ENCODE assay signal across 8 mouse cellular contexts in genomic region chr9:20727601-20728113, GRCm38 (mm10). TPM values are rescaled to one million over a fixed set of nuclear protein-coding genes. Genes with fewer than 3 reads are reported as not detected.
DNase-seq lines count a peak whose midpoint lies in the region; ATAC-seq and TF ChIP-seq lines count a peak whose summit lies in the region.

No protein-coding gene starts in this region.

- WGBS in forebrain, embryonic 13.5 days, result under 1% methylated on average over 43 of the region's 46 CpGs
- WGBS in hindbrain, embryonic 12.5 days, result under 1% methylated on average over 39 of the region's 46 CpGs
- WGBS in limb, embryonic 14.5 days, result under 1% methylated on average over 46 of the region's 46 CpGs
- under 1% methylated on average over 46 of the region's 46 CpGs for WGBS in midbrain, embryonic 14.5 days

- H3K4me1 ChIP-seq in forebrain, embryonic 13.5 days, result peaks cover 30% of the 10 kb centered on the region
- H3K4me1 ChIP-seq in hindbrain, embryonic 12.5 days, result peaks cover 28% of the 10 kb centered on the region
- peaks cover 9% of the 10 kb centered on the region; the same call in 1 of the 2 replicates for H3K4me1 ChIP-seq in limb, embryonic 14.5 days (ENCODE audit: control insufficient read depth, insufficient read depth, low read length)
- peaks cover 19% of the 10 kb centered on the region for H3K4me1 ChIP-seq in midbrain, embryonic 14.5 days (ENCODE audit: control insufficient read depth, insufficient read depth, low read length)

- no peaks in the 10 kb centered on the region for H3K9me3 ChIP-seq in forebrain, embryonic 13.5 days (replicated peaks)
- no peaks in the 10 kb centered on the region for H3K9me3 ChIP-seq in hindbrain, embryonic 12.5 days (replicated peaks)
- H3K9me3 ChIP-seq in limb, embryonic 14.5 days (ENCODE audit: control insufficient read depth, low read length), result no peaks in the 10 kb centered on the region
- no peaks in the 10 kb centered on the region for H3K9me3 ChIP-seq in midbrain, embryonic 14.5 days (ENCODE audit: control insufficient read depth, low read length)

- TF ChIP-seq POLR2A in limb, embryonic 14.5 days (IDR thresholded peaks at IDR 0.05; ENCODE audit: borderline replicate concordance, extremely low read depth, insufficient read depth, insufficient read length), result no peak

- DNase-seq in heart, adult 18-20 months, result peak; percentile 31 to 50
- DNase-seq in heart, adult 9 months (ENCODE audit: low spot score in 2 of 2), result no peak
- peak; percentile 62 for DNase-seq in ZHBTc4 (ENCODE audit: low read depth, low spot score)
- peak; percentile 28 for DNase-seq in limb, embryonic 14.5 days (ENCODE audit: low spot score)
- DNase-seq in midbrain, embryonic 14.5 days, result peak; percentile 82
- DNase-seq in thymus, postnatal 14 days, result peak; percentile 68

- H3K9ac ChIP-seq in forebrain, embryonic 13.5 days, result peak overlapping the region; percentile 74
- peak overlapping the region; percentile 71 for H3K9ac ChIP-seq in hindbrain, embryonic 12.5 days
- peak overlapping the region; percentile 48; the same call in 1 of the 2 replicates for H3K9ac ChIP-seq in limb, embryonic 14.5 days (ENCODE audit: low read depth, low read length, severe bottlenecking)
- H3K9ac ChIP-seq in midbrain, embryonic 14.5 days (replicated peaks; ENCODE audit: low read length), result peak overlapping the region; percentile 70

- peak; percentile 63 for ATAC-seq in forebrain, embryonic 13.5 days
- ATAC-seq in hindbrain, embryonic 12.5 days (ENCODE audit: low FRiP score), result peak; percentile 72
- peak; percentile 68 for ATAC-seq in limb, embryonic 14.5 days (ENCODE audit: low FRiP score, low read depth)
- peak; percentile 70; the same call in 1 of the 2 replicates for ATAC-seq in midbrain, embryonic 14.5 days (ENCODE audit: low FRiP score, low TSS enrichment)

- peak overlapping the region; percentile 55 for H3K4me3 ChIP-seq in forebrain, embryonic 13.5 days
- peak overlapping the region; percentile 56 for H3K4me3 ChIP-seq in hindbrain, embryonic 12.5 days
- peak overlapping the region; percentile 49 for H3K4me3 ChIP-seq in limb, embryonic 14.5 days (replicated peaks; ENCODE audit: low read length)
- H3K4me3 ChIP-seq in midbrain, embryonic 14.5 days (replicated peaks; ENCODE audit: low read depth, low read length), result peak overlapping the region; percentile 56

- H3K4me2 ChIP-seq in forebrain, embryonic 13.5 days, result peak overlapping the region; percentile 98
- H3K4me2 ChIP-seq in hindbrain, embryonic 12.5 days (replicated peaks), result peak overlapping the region; percentile 97
- peak overlapping the region; percentile 98 for H3K4me2 ChIP-seq in limb, embryonic 14.5 days (replicated peaks; ENCODE audit: low read depth, low read length, severe bottlenecking)
- peak overlapping the region; percentile 99 for H3K4me2 ChIP-seq in midbrain, embryonic 14.5 days (ENCODE audit: low read length)

- H3K27me3 ChIP-seq in forebrain, embryonic 13.5 days, result peaks cover 65% of the 10 kb centered on the region
- peaks cover 47% of the 10 kb centered on the region for H3K27me3 ChIP-seq in hindbrain, embryonic 12.5 days
- H3K27me3 ChIP-seq in limb, embryonic 14.5 days (ENCODE audit: control insufficient read depth, insufficient read depth, low read length), result peaks cover 50% of the 10 kb centered on the region
- 0 out of 2 replicates have a peak, but pooled peaks cover 4% of the 10 kb centered on the region for H3K27me3 ChIP-seq in midbrain, embryonic 14.5 days (ENCODE audit: control insufficient read depth, insufficient read depth, low read length)

- H3K36me3 ChIP-seq in forebrain, embryonic 13.5 days (ENCODE audit: poor library complexity, severe bottlenecking), result no peaks in the 10 kb centered on the region
- H3K36me3 ChIP-seq in hindbrain, embryonic 12.5 days, result no peaks in the 10 kb centered on the region
- no peaks in the 10 kb centered on the region for H3K36me3 ChIP-seq in limb, embryonic 14.5 days (ENCODE audit: control insufficient read depth, insufficient read depth, low read length)
- H3K36me3 ChIP-seq in midbrain, embryonic 14.5 days (ENCODE audit: control insufficient read depth, insufficient read depth, low read length), result no peaks in the 10 kb centered on the region

- H3K27ac ChIP-seq in forebrain, embryonic 13.5 days, result no peak overlapping the region
- peak overlapping the region; percentile 44; the same call in 1 of the 2 replicates for H3K27ac ChIP-seq in hindbrain, embryonic 12.5 days
- H3K27ac ChIP-seq in limb, embryonic 14.5 days (replicated peaks; ENCODE audit: low read depth, low read length), result no peak overlapping the region
- 0 out of 2 replicates have a peak overlapping the region, but pooled peaks have one; percentile 8 for H3K27ac ChIP-seq in midbrain, embryonic 14.5 days (replicated peaks; ENCODE audit: low read depth, low read length)

RNA-seq across cellular contexts. Expression of gene Olfm2, which starts 18.5 kb away (rescaled TPM):
- under 1 TPM in 1 of 2 experiments, not detected in 1; 0.31 TPM for total RNA-seq in heart, adult 18-20 months (2021)
- 52.6 and 68.1 TPM in 2 replicates for polyA plus RNA-seq in forebrain, embryonic 13.5 days (2015; fragmentation: Nextera tagmentation; extraction: Ambion mirVana)
- polyA plus RNA-seq in hindbrain, embryonic 12.5 days (2016; fragmentation: Nextera tagmentation; extraction: Ambion mirVana), result 68.7 and 75.0 TPM in 2 replicates
- 6.9 and 8.8 TPM in 2 replicates for polyA plus RNA-seq in limb, embryonic 14.5 days (2012; rRNA removed)
- 4.8 and 6.5 TPM in 2 replicates for polyA plus RNA-seq in limb, embryonic 14.5 days (2014; fragmentation: Nextera tagmentation; extraction: Ambion mirVana)
- polyA plus RNA-seq in midbrain, embryonic 14.5 days (2014; fragmentation: Nextera tagmentation; extraction: Ambion mirVana), result 143 and 173 TPM in 2 replicates

Comparison
In these comparisons a context has a peak if more than half of its experiments do, and no peak if none do; other contexts are left out.
1. DNase-seq: peak in heart, adult 18-20 months (2 of 2), ZHBTc4 (single experiment), limb, embryonic 14.5 days (single experiment), midbrain, embryonic 14.5 days (single experiment) and thymus, postnatal 14 days (single experiment); none in heart, adult 9 months (0 of 2).
2. H3K27ac ChIP-seq: peak in hindbrain, embryonic 12.5 days (single experiment) and midbrain, embryonic 14.5 days (single experiment); none in forebrain, embryonic 13.5 days (single experiment) and limb, embryonic 14.5 days (single experiment).
3. Peak in every context shown above with its lines, with median percentiles within 50 percentile points of each other: ATAC-seq, H3K4me2 ChIP-seq, H3K4me3 ChIP-seq and H3K9ac ChIP-seq.